13 mouse cellular contexts compared by ENCODE assay signal in genomic region chr10:67281852-67282251, GRCm38 (mm10). TPM values are rescaled to one million over a fixed set of nuclear protein-coding genes. Genes with fewer than 3 reads are reported as not detected.
DNase-seq lines count a peak whose midpoint lies in the region; ATAC-seq and TF ChIP-seq lines count a peak whose summit lies in the region.
"Had no signal": no experiment of that assay in that cellular context is flagged by ENCODE, and none has a peak within 500 bp of the region (broad histone marks: within the 10 kb centered on the region; RNA-seq: fewer than 3 reads in every experiment).

No protein-coding gene starts in this region.

- peaks cover 71% of the 10 kb centered on the region for H3K79me3 ChIP-seq in C2C12 (ENCODE audit: low read depth)

- H3K9me3 ChIP-seq in heart, embryonic 10.5 days: no peaks in the 10 kb centered on the region
- H3K9me3 ChIP-seq in heart, embryonic 14.5 days (ENCODE audit: control insufficient read depth, low read length): no peaks in the 10 kb centered on the region
- H3K9me3 ChIP-seq in forebrain, embryonic 10.5 days: no peaks in the 10 kb centered on the region
- H3K9me3 ChIP-seq: intestine, embryonic 15.5 days; midbrain, embryonic 15.5 days had no signal

- H3ac ChIP-seq in C2C12 (ENCODE audit: control insufficient read depth, insufficient read length, low read depth): no peak overlapping the region

- no peaks in the 10 kb centered on the region for H3K36me3 ChIP-seq in heart, embryonic 10.5 days
- H3K36me3 ChIP-seq in C2C12 (ENCODE audit: control insufficient read depth, insufficient read depth): no peaks in the 10 kb centered on the region
- no peaks in the 10 kb centered on the region for H3K36me3 ChIP-seq in heart, embryonic 14.5 days (ENCODE audit: control insufficient read depth, insufficient read depth, low read length)
- no peaks in the 10 kb centered on the region for H3K36me3 ChIP-seq in forebrain, embryonic 10.5 days (replicated peaks)
- H3K36me3 ChIP-seq: intestine, embryonic 15.5 days; midbrain, embryonic 15.5 days had no signal

- no peak overlapping the region for H3K9ac ChIP-seq in heart, embryonic 14.5 days (ENCODE audit: low read length)
- H3K9ac ChIP-seq: intestine, embryonic 15.5 days; midbrain, embryonic 15.5 days had no signal

- H3K4me2 ChIP-seq in heart, embryonic 14.5 days (ENCODE audit: low read length): peak overlapping the region; percentile 52
- H3K4me2 ChIP-seq: intestine, embryonic 15.5 days; midbrain, embryonic 15.5 days had no signal

- 38% methylated on average over 8 of the region's 8 CpGs for WGBS in heart, embryonic 10.5 days
- 17% methylated on average over 8 of the region's 8 CpGs for WGBS in heart, embryonic 14.5 days
- 90% methylated on average over 8 of the region's 8 CpGs for WGBS in forebrain, embryonic 10.5 days

- H3K27ac ChIP-seq in heart, embryonic 10.5 days: no peak overlapping the region
- H3K27ac ChIP-seq in heart, embryonic 14.5 days (replicated peaks in 1 of 2; ENCODE audit: control insufficient read depth in 1 of 2, insufficient read depth in 1 of 2, low read depth in 2 of 2, low read length in 2 of 2): peak overlapping the region in 1 of 2 experiments; percentile 70; a peak in 2 of 4 replicates
- H3K27ac ChIP-seq in forebrain, embryonic 10.5 days: no peak overlapping the region
- H3K27ac ChIP-seq: intestine, embryonic 15.5 days; midbrain, embryonic 15.5 days had no signal

- H3K4me3 ChIP-seq in heart, embryonic 10.5 days: no peak overlapping the region
- H3K4me3 ChIP-seq in C2C12 (ENCODE audit: insufficient read depth, poor library complexity, severe bottlenecking): no peak overlapping the region
- no peak overlapping the region for H3K4me3 ChIP-seq in heart, embryonic 14.5 days (ENCODE audit: control insufficient read depth in 1 of 2, insufficient read depth in 1 of 2, low read depth in 1 of 2, low read length in 2 of 2)
- H3K4me3 ChIP-seq in forebrain, embryonic 10.5 days: no peak overlapping the region
- H3K4me3 ChIP-seq: intestine, embryonic 15.5 days; midbrain, embryonic 15.5 days had no signal

- H3K4me1 ChIP-seq in heart, embryonic 10.5 days: peaks cover 30% of the 10 kb centered on the region
- peaks cover 20 to 33% of the 10 kb centered on the region in 2 experiments for H3K4me1 ChIP-seq in heart, embryonic 14.5 days (ENCODE audit: control insufficient read depth in 2 of 2, insufficient read depth in 2 of 2, low read length in 2 of 2)
- peaks cover 29% of the 10 kb centered on the region for H3K4me1 ChIP-seq in forebrain, embryonic 10.5 days
- H3K4me1 ChIP-seq: intestine, embryonic 15.5 days had no signal

- H3K79me2 ChIP-seq in C2C12 (ENCODE audit: control insufficient read depth, insufficient read depth): peaks cover 82% of the 10 kb centered on the region

- no peak for TF ChIP-seq CTCF in C2C12 (IDR thresholded peaks at IDR 0.05; ENCODE audit: control insufficient read depth, insufficient read depth, insufficient read length)

- intact Hi-C loops in heart, postnatal 25 days (cut with DNase I): no loop called here

- peak; percentile 81 for DNase-seq in heart, embryonic 10.5 days (ENCODE audit: low spot score)
- no peak for DNase-seq in heart, postnatal 25 days (ENCODE audit: low spot score)
- DNase-seq in kidney, postnatal 36 days: peak; percentile 48 to 59
- no peak for DNase-seq in forebrain, embryonic 10.5 days (ENCODE audit: extremely low spot score, low spot score)
- no peak for DNase-seq in layer of hippocampus, adult 11-12 months (ENCODE audit: low spot score)
- DNase-seq: adrenal gland, adult 8-10 months; cerebellum, adult 11 months; right cerebral cortex, postnatal 14 days; thymus, postnatal 14 days had no signal

- no peak for ATAC-seq in heart, embryonic 14.5 days (ENCODE audit: insufficient number of reproducible peaks, insufficient read depth, low FRiP score, low read depth)
- ATAC-seq: intestine, embryonic 15.5 days; midbrain, embryonic 15.5 days had no signal

- H3K27me3 ChIP-seq in heart, embryonic 10.5 days (ENCODE audit: insufficient read depth, poor library complexity, severe bottlenecking): no peaks in the 10 kb centered on the region
- no peaks in the 10 kb centered on the region for H3K27me3 ChIP-seq in C2C12 (ENCODE audit: control insufficient read depth, insufficient read depth, insufficient read length)
- no peaks in the 10 kb centered on the region for H3K27me3 ChIP-seq in heart, embryonic 14.5 days (ENCODE audit: control insufficient read depth, insufficient read depth, low read length)
- H3K27me3 ChIP-seq in forebrain, embryonic 10.5 days (ENCODE audit: poor library complexity, severe bottlenecking): no peaks in the 10 kb centered on the region
- H3K27me3 ChIP-seq: intestine, embryonic 15.5 days; midbrain, embryonic 15.5 days had no signal

TF ChIP-seq in C2C12, 6 proteins besides CTCF, POLR2A, EP300 and RAD21:
- TF ChIP-seq MAX (IDR thresholded peaks at IDR 0.05): peak; percentile 47
- TF ChIP-seq USF1 (IDR thresholded peaks at IDR 0.05; ENCODE audit: low read depth): peak; percentile 96
- TF ChIP-seq MYOD1 (IDR thresholded peaks at IDR 0.05; ENCODE audit: control insufficient read depth, insufficient read length, low read depth): no peak
- no peak for TF ChIP-seq FOSL1 (IDR thresholded peaks at IDR 0.05; ENCODE audit: insufficient read depth, low read length, poor library complexity, severe bottlenecking)

RNA-seq across cellular contexts. Expression of gene Nrbf2, which starts 3.3 kb away (rescaled TPM):
- polyA plus RNA-seq in heart, embryonic 10.5 days (2016; fragmentation: Nextera tagmentation; extraction: Ambion mirVana): 30.3 and 35.6 TPM in 2 replicates
- 1 to 10 TPM; 6.9 to 8.6 TPM for total RNA-seq in heart, postnatal 25 days (2021)
- 14.8 TPM for polyA plus RNA-seq in C2C12 (2012; fragmentation: generic; extraction: Trizol)
- polyA plus RNA-seq in heart, embryonic 14.5 days (2014; fragmentation: Nextera tagmentation; extraction: Ambion mirVana): 31.0 and 33.4 TPM in 2 replicates
- 35.9 and 38.8 TPM in 2 replicates for polyA plus RNA-seq in forebrain, embryonic 10.5 days (2016; fragmentation: Nextera tagmentation; extraction: Ambion mirVana)

Comparison
In these comparisons a context has a peak if more than half of its experiments do, and no peak if none do; other contexts are left out.
1. DNase-seq: peak in heart, embryonic 10.5 days (single experiment) and kidney, postnatal 36 days (2 of 2); none in heart, postnatal 25 days (single experiment), forebrain, embryonic 10.5 days (single experiment) and layer of hippocampus, adult 11-12 months (single experiment).